Mouse (Mus musculus) gastrocnemius, adult 18-20 months (tissue): Measurements from ENCODE around the gene Usp53. TPM values are rescaled to one million over a fixed set of nuclear protein-coding genes. Genes with fewer than 3 reads are reported as not detected.
A peak's percentile ranks its signal among the peaks of the same experiment; 100 is the strongest.

Experiments
- DNase-seq: peaks from one replicate; pipeline ENCODE4 v3.0.0; 2021; ENCODE audit warnings: low spot score
- long read RNA-seq, 2 experiments: library from polyadenylated mRNA; stranded (forward); transcript quantifications; one replicate each; pipeline ENCODE4 v2.0.0; 2021
- total RNA-seq, 2 experiments: library from RNA; stranded (reverse); gene quantifications; 2 replicates each; pipeline ENCODE4 v1.2.3; 2021

Usp53 gene
- total RNA-seq, result 10 to 100 TPM; 11.3 to 11.4 TPM
- long read RNA-seq, experiment 1, partial matches to known transcripts, result 2 of 4 reads
- long read RNA-seq, experiment 1, other reads (novel, unspliced or antisense), result 2 of 4 reads
- long read RNA-seq, experiment 2, full-length matches to known transcripts, result 1 of 2 reads
- long read RNA-seq, experiment 2, partial matches to known transcripts, result 0 of 2 reads
- long read RNA-seq, experiment 2, other reads (novel, unspliced or antisense), result 1 of 2 reads

GRCm38 (mm10) chr3:122984249-122985182, at the start of gene Usp53:
Gene Usp53 (minus strand): TSS chr3:122984510.
- DNase-seq, result peak; percentile 89

- no peak for DNase-seq
Measured at GRCm38 (mm10) chr3:123033804-123034203, 49.5 kb upstream of the Usp53 start.

GRCm38 (mm10) chr3:123025634-123026033, 41.3 kb upstream of the Usp53 start:
- no peak for DNase-seq

- no peak for DNase-seq
Measured at GRCm38 (mm10) chr3:123024496-123025234, 40.4 kb upstream of the Usp53 start.

GRCm38 (mm10) chr3:123018792-123019191, 34.5 kb upstream of the Usp53 start:
- no peak for DNase-seq

GRCm38 (mm10) chr3:123013476-123013875, 29.2 kb upstream of the Usp53 start:
- no peak for DNase-seq

- DNase-seq, result no peak
Measured at GRCm38 (mm10) chr3:123009417-123009816, 25.1 kb upstream of the Usp53 start.

GRCm38 (mm10) chr3:123007386-123007785, 23.1 kb upstream of the Usp53 start:
- no peak for DNase-seq

GRCm38 (mm10) chr3:123001053-123001452, 16.7 kb upstream of the Usp53 start:
- DNase-seq, result no peak

GRCm38 (mm10) chr3:122998511-122998910, 14.2 kb upstream of the Usp53 start:
- DNase-seq, result no peak

- no peak for DNase-seq
Measured at GRCm38 (mm10) chr3:122996968-122997367, 12.7 kb upstream of the Usp53 start.

GRCm38 (mm10) chr3:122986906-122987305, 2.6 kb upstream of the Usp53 start:
- no peak for DNase-seq

- DNase-seq, result no peak
Measured at GRCm38 (mm10) chr3:122986386-122986785, 2.1 kb upstream of the Usp53 start.

- DNase-seq, result no peak
Measured at GRCm38 (mm10) chr3:122985183-122985944, 1.1 kb upstream of the Usp53 start.

- no peak for DNase-seq
Measured at GRCm38 (mm10) chr3:122983849-122984248, 461 bp downstream of the Usp53 start.

GRCm38 (mm10) chr3:122975964-122976363, 8.3 kb downstream of the Usp53 start:
- DNase-seq, result no peak

GRCm38 (mm10) chr3:122975363-122975762, 8.9 kb downstream of the Usp53 start:
- DNase-seq, result no peak

GRCm38 (mm10) chr3:122974833-122975232, 9.5 kb downstream of the Usp53 start:
- DNase-seq, result no peak

- DNase-seq, result no peak
Measured at GRCm38 (mm10) chr3:122972126-122972822, 12.0 kb downstream of the Usp53 start.

- no peak for DNase-seq
Measured at GRCm38 (mm10) chr3:122968391-122968790, 15.9 kb downstream of the Usp53 start.

GRCm38 (mm10) chr3:122964301-122964700, 20.0 kb downstream of the Usp53 start:
- no peak for DNase-seq
